Mouse (Mus musculus): ENCODE measurements around the gene Slk. TPM values are rescaled to one million over a fixed set of nuclear protein-coding genes. Genes with fewer than 3 reads are reported as not detected.

The Slk gene
- total and polyA plus RNA-seq, 2 experiments from 2014 or later: 17.7 to 45.8 TPM

DNA sequence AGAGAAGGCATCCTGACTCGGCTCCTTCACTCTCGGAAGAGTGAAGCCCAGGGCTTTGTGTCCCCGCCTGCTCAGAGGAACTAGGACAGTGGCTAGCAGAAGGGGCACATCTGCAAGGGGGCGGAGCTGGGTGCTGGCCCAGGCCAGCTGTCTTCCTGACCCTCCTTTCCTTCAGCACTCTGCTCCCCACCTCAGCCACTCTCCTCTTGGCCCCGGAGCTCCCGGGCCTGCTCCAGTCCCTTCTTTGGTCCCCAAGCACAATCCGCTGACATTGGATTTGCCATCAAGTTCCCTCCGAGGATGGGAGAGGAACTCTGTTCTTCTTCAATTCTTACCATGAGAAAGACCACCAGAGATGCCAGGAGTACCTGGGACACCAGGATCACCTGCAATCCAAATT is 72.8 kb downstream of the Slk start:
- Histone ChIP-seq H3K4me1 (ENCODE audit: control insufficient read depth, insufficient read depth) (no peaks in the 10 kb centered on the region), H3K9ac (replicated peaks; ENCODE audit: low read depth, low read length) (no peak overlapping the region), H3K9me3 (replicated peaks; ENCODE audit: control insufficient read depth, low read length) (no peaks in the 10 kb centered on the region), H3K4me3 (ENCODE audit: low read depth, low read length) (no peak overlapping the region), H3K27me3 (ENCODE audit: control insufficient read depth, insufficient read depth, low read length) (no peaks in the 10 kb centered on the region), H3K4me2 (ENCODE audit: low read depth, low read length) (no peak overlapping the region), H3K36me3 (replicated peaks; ENCODE audit: control insufficient read depth, insufficient read depth, low read length) (peaks cover 6% of the 10 kb centered on the region), H3K27ac (ENCODE audit: low read depth) (no peak overlapping the region)
- DNase-seq (ENCODE audit: low spot score) (no peak), ATAC-seq (ENCODE audit: insufficient read depth, low read depth) (no peak)
- 73% methylated on average over 8 of the region's 8 CpGs for WGBS
- TF ChIP-seq CTCF (IDR thresholded peaks at IDR 0.05; ENCODE audit: low read depth) (no peak), EP300 (IDR thresholded peaks at IDR 0.05; ENCODE audit: low read depth) (no peak)

- no peak overlapping the region for H3K27ac ChIP-seq (ENCODE audit: low read depth)
- no peak for DNase-seq (ENCODE audit: low spot score)
- H3K9me3 ChIP-seq (replicated peaks; ENCODE audit: control insufficient read depth, low read length): no peaks in the 10 kb centered on the region
- no peaks in the 10 kb centered on the region for H3K36me3 ChIP-seq (replicated peaks; ENCODE audit: control insufficient read depth, insufficient read depth, low read length)
- H3K4me1 ChIP-seq (ENCODE audit: control insufficient read depth, insufficient read depth): no peaks in the 10 kb centered on the region
- no peak overlapping the region for H3K4me2 ChIP-seq (ENCODE audit: low read depth, low read length)
- H3K4me3 ChIP-seq (ENCODE audit: low read depth, low read length): no peak overlapping the region
- no peak overlapping the region for H3K9ac ChIP-seq (replicated peaks; ENCODE audit: low read depth, low read length)
- no peak for ATAC-seq (ENCODE audit: insufficient read depth, low read depth)
- H3K27me3 ChIP-seq (ENCODE audit: control insufficient read depth, insufficient read depth, low read length): no peaks in the 10 kb centered on the region
- WGBS: 75% methylated on average over 8 of the region's 8 CpGs
- TF ChIP-seq CTCF (IDR thresholded peaks at IDR 0.05; ENCODE audit: low read depth): no peak
- no peak for TF ChIP-seq EP300 (IDR thresholded peaks at IDR 0.05; ENCODE audit: low read depth)
Observed at GRCm38 (mm10) chr19:47653173-47653572, 73.7 kb downstream of the Slk start.

GRCm38 (mm10) chr19:47654896-47655295 is 75.4 kb downstream of the Slk start:
- no peak overlapping the region for H3K9ac ChIP-seq (replicated peaks; ENCODE audit: low read depth, low read length)
- TF ChIP-seq CTCF (IDR thresholded peaks at IDR 0.05; ENCODE audit: low read depth): no peak
- no peak for TF ChIP-seq EP300 (IDR thresholded peaks at IDR 0.05; ENCODE audit: low read depth)
- no peak overlapping the region for H3K27ac ChIP-seq (ENCODE audit: low read depth)
- H3K9me3 ChIP-seq (replicated peaks; ENCODE audit: control insufficient read depth, low read length): no peaks in the 10 kb centered on the region
- no peak overlapping the region for H3K4me2 ChIP-seq (ENCODE audit: low read depth, low read length)
- no peak for ATAC-seq (ENCODE audit: insufficient read depth, low read depth)
- no peak overlapping the region for H3K4me3 ChIP-seq (ENCODE audit: low read depth, low read length)
- H3K27me3 ChIP-seq (ENCODE audit: control insufficient read depth, insufficient read depth, low read length): no peaks in the 10 kb centered on the region
- no peak for DNase-seq (ENCODE audit: low spot score)
- peaks cover 7% of the 10 kb centered on the region; the same call in 1 of the 2 replicates for H3K4me1 ChIP-seq (ENCODE audit: control insufficient read depth, insufficient read depth)
- WGBS: 45% methylated on average over 11 of the region's 11 CpGs
- no peaks in the 10 kb centered on the region for H3K36me3 ChIP-seq (replicated peaks; ENCODE audit: control insufficient read depth, insufficient read depth, low read length)

DNA sequence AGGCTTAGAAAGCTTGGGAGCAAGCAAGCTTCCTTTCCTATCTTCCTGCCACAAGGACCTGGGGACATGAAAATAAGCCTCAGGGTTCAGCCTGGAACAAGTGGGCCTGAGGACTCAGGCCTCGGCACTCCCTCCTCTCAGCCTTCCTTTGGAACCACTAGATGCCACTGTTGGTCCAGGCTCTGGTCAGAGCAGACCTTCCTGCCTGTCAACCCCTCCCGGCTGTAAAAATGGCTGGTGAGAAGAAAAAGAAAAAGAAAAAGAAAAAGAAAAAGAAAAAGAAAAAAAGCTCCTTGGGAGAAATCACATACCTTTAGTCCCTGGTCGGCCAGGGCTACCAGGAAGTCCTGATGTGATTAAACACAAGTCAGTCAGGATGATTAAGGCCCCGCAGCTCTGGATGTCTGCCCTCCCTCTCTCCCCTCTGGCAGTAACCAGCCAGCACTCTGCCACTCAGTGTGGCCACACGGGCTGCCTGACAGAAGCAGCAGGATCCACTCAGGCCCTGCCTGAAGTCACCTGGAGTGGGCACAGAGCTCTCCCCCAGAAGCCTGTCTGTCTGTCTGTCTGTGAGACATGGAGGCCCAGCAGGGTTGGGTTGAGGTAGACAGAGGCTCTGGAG is 79.5 kb downstream of the Slk start:
- no peaks in the 10 kb centered on the region for H3K36me3 ChIP-seq (replicated peaks; ENCODE audit: control insufficient read depth, insufficient read depth, low read length)

DNA sequence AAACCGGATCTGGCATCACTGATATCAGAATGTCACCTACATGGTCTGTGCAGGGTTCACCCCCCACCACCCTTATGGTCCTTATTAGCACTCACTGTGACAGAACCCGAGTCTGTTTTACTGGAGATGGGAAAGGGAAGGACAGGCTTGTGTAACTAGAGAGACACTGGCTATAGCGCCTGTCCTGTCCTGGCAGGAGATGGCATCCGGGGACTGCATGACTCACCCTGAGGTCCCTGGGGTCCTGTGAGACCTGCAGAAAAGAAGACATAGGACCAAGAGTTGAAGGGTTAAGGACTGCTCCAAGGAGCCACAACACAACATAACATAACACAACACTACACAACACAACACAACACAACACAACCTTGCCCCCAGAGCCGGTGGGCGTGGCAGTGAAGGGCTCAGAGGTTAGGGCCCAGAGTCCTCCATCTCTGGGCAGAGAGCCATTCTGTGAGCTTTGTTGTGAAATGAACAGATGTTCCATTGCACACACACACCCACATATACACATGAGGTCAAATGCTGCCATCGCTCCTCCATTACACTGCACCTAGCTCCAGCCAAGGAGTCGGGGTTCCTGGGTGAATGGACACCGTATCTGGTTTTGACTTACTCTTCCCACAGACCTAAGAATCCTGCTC is 80.4 kb downstream of the Slk start:
- no peaks in the 10 kb centered on the region for H3K36me3 ChIP-seq (replicated peaks; ENCODE audit: control insufficient read depth, insufficient read depth, low read length)
- no peaks in the 10 kb centered on the region for H3K9me3 ChIP-seq (replicated peaks; ENCODE audit: control insufficient read depth, low read length)
- H3K9ac ChIP-seq (replicated peaks; ENCODE audit: low read depth, low read length): no peak overlapping the region
- TF ChIP-seq CTCF (IDR thresholded peaks at IDR 0.05; ENCODE audit: low read depth) (no peak), EP300 (IDR thresholded peaks at IDR 0.05; ENCODE audit: low read depth) (no peak)
- peaks cover 7% of the 10 kb centered on the region; the same call in 1 of the 2 replicates for H3K4me1 ChIP-seq (ENCODE audit: control insufficient read depth, insufficient read depth)
- no peak overlapping the region for H3K4me3 ChIP-seq (ENCODE audit: low read depth, low read length)
- 0 out of 2 replicates have a peak overlapping the region, but pooled peaks have one; percentile 72 for H3K27ac ChIP-seq (ENCODE audit: low read depth)
- ATAC-seq (ENCODE audit: insufficient read depth, low read depth) (no peak), DNase-seq (ENCODE audit: low spot score) (no peak)
- no peaks in the 10 kb centered on the region for H3K27me3 ChIP-seq (ENCODE audit: control insufficient read depth, insufficient read depth, low read length)
- H3K4me2 ChIP-seq (ENCODE audit: low read depth, low read length): no peak overlapping the region
- 85% methylated on average over 9 of the region's 9 CpGs for WGBS

More for the DNA sequence above, 79.5 kb downstream of the Slk start:
- Histone ChIP-seq H3K27ac (ENCODE audit: low read depth) (peak overlapping the region; percentile 72), H3K9ac (replicated peaks; ENCODE audit: low read depth, low read length) (peak overlapping the region; percentile 12; the same call in 1 of the 2 replicates), H3K4me1 (ENCODE audit: control insufficient read depth, insufficient read depth) (peaks cover 7% of the 10 kb centered on the region; the same call in 1 of the 2 replicates), H3K4me2 (ENCODE audit: low read depth, low read length) (no peak overlapping the region), H3K4me3 (ENCODE audit: low read depth, low read length) (no peak overlapping the region), H3K27me3 (ENCODE audit: control insufficient read depth, insufficient read depth, low read length) (no peaks in the 10 kb centered on the region), H3K9me3 (replicated peaks; ENCODE audit: control insufficient read depth, low read length) (no peaks in the 10 kb centered on the region)
- ATAC-seq (ENCODE audit: insufficient read depth, low read depth): peak; percentile 89
- 9% methylated on average over 5 of the region's 5 CpGs for WGBS
- TF ChIP-seq EP300 (IDR thresholded peaks at IDR 0.05; ENCODE audit: low read depth) (no peak), CTCF (IDR thresholded peaks at IDR 0.05; ENCODE audit: low read depth) (peak; percentile 92)
- DNase-seq (ENCODE audit: low spot score): peak; percentile 86

Measured in heart, postnatal 0 days (tissue).